Mouse (Mus musculus) testis, adult 2 months (tissue): ENCODE measurements around the gene Pcsk4. TPM values are rescaled to one million over a fixed set of nuclear protein-coding genes. Genes with fewer than 3 reads are reported as not detected.

Source experiments
- H3K27ac ChIP-seq: fragments of 200-500 bp; 2 replicates; pipeline ENCODE4 v1.5.1; 2012; ENCODE audit warnings: low read depth, low read length; ENCODE audit not compliant: control insufficient read depth, insufficient read depth
- H3K27me3 ChIP-seq: fragments of 200-500 bp; 2 replicates; pipeline ENCODE4 v1.6.1; 2012; ENCODE audit warnings: mild to moderate bottlenecking, low read length, moderate library complexity; ENCODE audit not compliant: control insufficient read depth, insufficient read depth
- H3K36me3 ChIP-seq: fragments of 200-500 bp; 2 replicates; pipeline ENCODE4 v1.6.1; 2012; ENCODE audit warnings: mild to moderate bottlenecking, low read length; ENCODE audit not compliant: control insufficient read depth, insufficient read depth
- H3K4me1 ChIP-seq: fragments of 200-500 bp; 2 replicates; pipeline ENCODE4 v1.6.1; 2012; ENCODE audit warnings: low read length; ENCODE audit not compliant: control insufficient read depth, insufficient read depth
- H3K4me3 ChIP-seq: fragments of 200-500 bp; 2 replicates; pipeline ENCODE4 v1.5.1; 2012; ENCODE audit warnings: low read depth, mild to moderate bottlenecking, low read length, moderate library complexity, mixed read lengths; ENCODE audit not compliant: control insufficient read depth
- CTCF ChIP-seq: fragments of 200-500 bp; IDR thresholded peaks from 2 replicates; pipeline ENCODE4 v1.5.1; 2012; ENCODE audit warnings: low read depth, mild to moderate bottlenecking, inconsistent platforms, low read length, moderate library complexity; ENCODE audit not compliant: control insufficient read depth, insufficient read depth, insufficient replicate concordance
- POLR2A ChIP-seq: fragments of 200-500 bp; IDR thresholded peaks from 2 replicates; pipeline ENCODE4 v1.6.1; 2012; ENCODE audit warnings: low read depth, mild to moderate bottlenecking, inconsistent platforms, low read length, moderate library complexity; ENCODE audit not compliant: control insufficient read depth
- polyA plus RNA-seq: library from polyadenylated mRNA; depleted of rRNA; stranded (reverse); fragments of >200 nt; gene quantifications from 2 replicates; pipeline ENCODE4 v1.2.3, GENCODE M21; 2012

The Pcsk4 gene
- polyA plus RNA-seq, 1 experiment = 326 TPM

DNA sequence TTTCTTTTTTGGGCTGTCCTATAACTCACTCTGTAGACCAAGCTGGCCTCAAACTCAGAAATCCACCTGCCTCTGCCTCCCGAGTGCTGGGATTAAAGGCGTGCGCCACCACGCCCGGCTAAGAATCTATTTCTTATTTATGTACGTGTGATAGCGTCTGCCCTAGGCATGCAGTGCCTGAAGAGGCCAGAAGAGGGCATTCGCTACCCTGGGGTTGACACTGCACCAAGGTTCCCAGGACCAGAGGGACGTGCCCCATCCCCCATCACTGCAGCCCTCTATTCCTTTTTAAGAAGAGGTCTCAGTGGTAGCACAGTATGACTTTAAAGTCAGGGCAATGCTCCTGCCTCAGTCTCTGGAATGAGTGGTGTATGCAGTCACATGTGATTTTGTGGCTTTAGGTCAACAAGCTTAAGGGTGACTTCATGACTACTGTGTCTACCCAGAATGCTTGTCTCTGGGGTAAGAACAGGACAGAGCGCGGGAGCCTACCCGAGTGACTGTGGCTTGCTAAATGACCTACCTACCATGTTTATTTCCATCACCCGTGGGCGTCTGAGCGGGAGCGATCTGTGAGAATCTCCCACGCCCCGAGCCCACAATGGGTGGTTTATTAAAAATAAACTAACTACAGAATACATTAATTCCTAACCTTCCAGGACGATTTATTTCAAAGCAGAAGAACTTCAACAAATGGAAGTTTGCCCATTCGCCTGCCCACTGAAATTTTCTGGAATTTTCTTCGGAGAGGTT is 40.9 kb upstream of the Pcsk4 start:
- Histone ChIP-seq H3K4me1 (peaks cover 11% of the 10 kb centered on the region), H3K27ac (no peak overlapping the region), H3K27me3 (no peaks in the 10 kb centered on the region), H3K4me3 (no peak overlapping the region), H3K36me3 (no peaks in the 10 kb centered on the region)
- no peak for TF ChIP-seq POLR2A
- TF ChIP-seq CTCF = peak; percentile 48; the same call in 1 of the 2 replicates

DNA sequence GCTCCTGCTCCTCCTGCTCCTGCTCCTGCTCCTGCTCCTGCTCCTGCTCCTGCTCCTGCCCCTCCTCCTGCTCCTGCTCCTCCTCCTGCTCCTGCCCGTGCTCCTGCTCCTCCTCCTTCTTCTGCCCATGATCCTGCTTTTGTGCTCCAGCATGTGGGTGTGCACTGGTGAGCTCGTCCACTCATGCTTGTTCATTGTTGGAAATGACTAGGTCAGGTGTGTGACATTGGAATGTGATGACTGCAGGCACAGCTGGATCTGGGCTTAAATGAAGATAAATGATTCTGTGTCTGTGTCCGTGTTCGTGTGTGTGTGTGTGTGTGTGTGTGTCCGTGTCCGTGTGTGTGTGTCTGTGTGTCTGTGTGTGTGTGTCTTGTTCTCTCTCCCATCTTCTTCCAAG is 39.1 kb upstream of the Pcsk4 start:
- Histone ChIP-seq H3K27me3 (no peaks in the 10 kb centered on the region), H3K36me3 (no peaks in the 10 kb centered on the region), H3K4me3 (no peak overlapping the region), H3K4me1 (peaks cover 11% of the 10 kb centered on the region), H3K27ac (no peak overlapping the region)
- TF ChIP-seq POLR2A = no peak
- no peak for TF ChIP-seq CTCF

DNA sequence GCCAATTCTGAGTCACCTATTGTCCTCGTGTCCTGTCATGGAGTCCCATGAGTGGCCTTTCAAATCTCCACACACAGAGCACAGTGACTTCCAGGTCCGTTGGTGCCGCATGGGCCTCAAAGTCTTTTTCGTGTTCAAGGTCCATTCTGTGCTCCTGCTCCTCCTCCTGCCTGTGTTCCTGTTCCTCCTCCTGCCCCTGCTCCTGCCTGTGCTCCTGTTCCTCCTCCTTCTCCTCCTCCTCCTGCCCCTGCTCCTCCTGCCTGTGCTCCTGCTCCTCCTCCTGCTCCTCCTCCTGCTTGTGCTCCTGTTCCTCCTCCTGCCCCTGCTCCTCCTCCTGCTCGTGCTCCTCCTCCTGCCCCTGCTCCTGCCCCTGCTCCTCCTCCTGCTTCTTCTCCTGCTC is 38.7 kb upstream of the Pcsk4 start:
- H3K4me3 ChIP-seq = no peak overlapping the region
- no peak overlapping the region for H3K27ac ChIP-seq
- H3K36me3 ChIP-seq = no peaks in the 10 kb centered on the region
- H3K27me3 ChIP-seq = no peaks in the 10 kb centered on the region
- peaks cover 11% of the 10 kb centered on the region for H3K4me1 ChIP-seq
- TF ChIP-seq POLR2A (no peak), CTCF (no peak)

DNA sequence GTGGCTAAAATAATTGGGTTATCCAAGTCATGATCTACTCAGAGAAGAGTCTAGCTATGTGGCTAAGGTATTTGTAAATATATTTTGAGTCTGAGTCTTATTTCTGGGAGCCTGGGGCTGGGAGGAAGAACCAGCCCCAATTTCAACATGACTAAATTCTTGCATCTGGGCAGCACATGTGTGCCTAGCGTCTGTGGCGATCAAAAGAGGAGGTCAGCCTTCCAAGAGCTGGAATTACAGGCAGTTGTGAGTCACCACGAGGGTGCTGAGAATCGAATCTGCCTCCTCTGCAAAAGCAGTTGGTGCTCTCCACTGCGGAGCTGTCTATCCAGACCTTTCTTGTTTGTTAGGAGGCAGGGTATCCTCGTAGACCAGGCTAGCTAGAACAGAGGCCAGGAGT is 36.4 kb upstream of the Pcsk4 start:
- TF ChIP-seq CTCF (no peak), POLR2A (no peak)
- peaks cover 2% of the 10 kb centered on the region; the same call in 1 of the 2 replicates for H3K4me1 ChIP-seq
- H3K4me3 ChIP-seq = no peak overlapping the region
- H3K27me3 ChIP-seq = no peaks in the 10 kb centered on the region
- no peaks in the 10 kb centered on the region for H3K36me3 ChIP-seq
- no peak overlapping the region for H3K27ac ChIP-seq

DNA sequence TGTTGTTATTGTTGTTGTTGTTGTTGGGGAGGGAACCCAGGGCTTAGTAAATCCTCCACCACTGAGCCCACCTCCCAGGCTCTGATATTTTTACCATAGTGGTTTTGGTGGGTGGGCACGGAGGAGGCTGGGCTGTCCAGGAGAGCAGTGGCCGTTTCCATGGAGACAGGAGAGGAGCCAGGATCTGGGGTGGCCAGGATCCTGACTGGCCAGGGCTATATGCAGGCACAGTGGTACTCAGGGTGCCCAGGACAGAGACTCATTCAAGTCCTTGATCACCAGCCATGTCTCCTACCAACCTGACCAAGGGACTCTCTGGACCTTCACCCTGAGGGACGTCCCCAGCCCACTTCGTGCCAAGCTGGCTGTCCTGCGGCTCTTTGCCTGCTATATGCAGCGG is 34.4 kb upstream of the Pcsk4 start:
- no peaks in the 10 kb centered on the region for H3K27me3 ChIP-seq
- H3K4me3 ChIP-seq = no peak overlapping the region
- H3K36me3 ChIP-seq = no peaks in the 10 kb centered on the region
- no peak overlapping the region for H3K27ac ChIP-seq
- H3K4me1 ChIP-seq = peaks cover under 1% of the 10 kb centered on the region
- TF ChIP-seq POLR2A = no peak
- no peak for TF ChIP-seq CTCF

DNA sequence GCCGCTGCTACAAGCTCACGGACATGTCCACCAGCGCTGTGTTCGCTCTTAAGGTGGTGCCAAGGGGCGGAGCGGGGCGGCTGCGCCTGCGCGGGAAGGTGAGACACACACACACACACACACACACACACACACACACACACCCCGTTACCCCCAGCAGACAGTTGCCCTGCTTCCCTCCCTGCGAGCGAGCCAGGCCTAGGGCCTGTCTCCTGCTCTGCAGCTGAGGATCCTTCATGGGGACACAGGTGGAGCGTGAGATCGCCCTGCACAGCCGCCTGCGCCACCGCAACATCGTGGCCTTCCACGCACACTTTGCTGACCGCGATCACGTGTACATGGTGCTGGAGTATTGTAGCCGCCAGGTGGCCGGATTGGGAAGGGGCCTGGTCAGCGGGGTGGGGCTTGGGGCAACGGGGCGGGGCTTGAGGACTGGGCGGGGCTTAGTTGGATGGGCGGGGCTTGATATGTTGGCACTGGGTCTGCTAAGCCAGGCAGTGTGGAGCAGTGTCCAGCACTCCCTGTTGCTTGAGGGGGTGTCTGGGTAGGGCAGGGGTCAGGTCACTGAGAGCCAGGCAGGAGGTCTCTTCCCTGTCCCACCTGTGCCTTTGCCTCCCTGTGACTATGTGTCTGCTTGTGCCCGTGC is 28.8 kb upstream of the Pcsk4 start:
- Histone ChIP-seq H3K4me3 (peak overlapping the region; percentile 30), H3K36me3 (no peaks in the 10 kb centered on the region), H3K4me1 (peaks cover 19% of the 10 kb centered on the region), H3K27ac (no peak overlapping the region), H3K27me3 (peaks cover 2% of the 10 kb centered on the region; the same call in 1 of the 2 replicates)
- TF ChIP-seq POLR2A (no peak), CTCF (no peak)

DNA sequence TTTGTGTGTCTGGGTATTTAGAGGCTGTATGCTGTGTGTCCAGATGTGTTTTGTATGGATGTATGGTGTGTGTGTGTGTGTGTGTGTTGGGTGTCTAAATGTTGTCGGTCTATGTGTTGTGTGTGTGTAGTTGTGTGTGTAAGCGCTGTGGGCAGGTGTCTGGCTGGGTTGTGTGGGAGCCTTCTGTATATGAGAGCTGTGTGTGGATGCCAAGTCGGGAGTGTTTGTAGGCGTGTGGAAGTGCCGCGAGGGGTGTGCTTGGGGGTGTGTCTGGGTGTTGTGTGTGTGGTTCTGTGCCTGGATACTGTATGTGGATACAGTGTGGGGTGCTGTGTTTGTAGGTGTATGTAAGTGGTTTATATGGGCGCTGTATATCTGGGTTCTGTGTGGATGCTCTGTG is 28.0 kb upstream of the Pcsk4 start:
- TF ChIP-seq POLR2A (no peak), CTCF (no peak)
- H3K4me1 ChIP-seq = peaks cover 19% of the 10 kb centered on the region
- peaks cover 2% of the 10 kb centered on the region; the same call in 1 of the 2 replicates for H3K27me3 ChIP-seq
- no peaks in the 10 kb centered on the region for H3K36me3 ChIP-seq
- no peak overlapping the region for H3K4me3 ChIP-seq
- H3K27ac ChIP-seq = no peak overlapping the region
